Mouse (Mus musculus): ENCODE data around the gene Ssxb1. TPM values are rescaled to one million over a fixed set of nuclear protein-coding genes. Genes with fewer than 3 reads are reported as not detected.

Ssxb1 gene
- polyA plus RNA-seq (2012; rRNA removed): not detected in 2 replicates

DNA sequence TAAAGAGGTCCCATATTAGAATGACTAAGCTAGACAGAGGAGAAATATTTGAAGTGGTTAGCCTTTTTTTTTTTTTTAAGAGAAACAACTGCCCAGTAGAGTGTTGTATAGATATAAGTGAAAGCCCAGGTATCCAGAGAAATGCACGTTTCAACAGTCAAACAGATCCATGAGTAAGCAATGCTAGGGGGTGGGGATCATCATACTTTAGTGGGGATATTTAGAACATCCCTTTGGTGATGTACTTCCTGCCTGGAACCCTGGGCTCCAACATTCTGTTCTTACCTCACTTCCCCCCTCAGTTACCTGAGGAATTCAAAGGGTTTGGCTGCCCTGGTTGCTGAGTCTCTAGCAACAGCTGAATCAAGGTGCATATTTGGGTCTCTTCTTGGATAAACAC, at the start of gene Ssxb1:
TSS of gene Ssxb1 (plus strand) at position 301 of the 400 bp plus-strand sequence.

DNA sequence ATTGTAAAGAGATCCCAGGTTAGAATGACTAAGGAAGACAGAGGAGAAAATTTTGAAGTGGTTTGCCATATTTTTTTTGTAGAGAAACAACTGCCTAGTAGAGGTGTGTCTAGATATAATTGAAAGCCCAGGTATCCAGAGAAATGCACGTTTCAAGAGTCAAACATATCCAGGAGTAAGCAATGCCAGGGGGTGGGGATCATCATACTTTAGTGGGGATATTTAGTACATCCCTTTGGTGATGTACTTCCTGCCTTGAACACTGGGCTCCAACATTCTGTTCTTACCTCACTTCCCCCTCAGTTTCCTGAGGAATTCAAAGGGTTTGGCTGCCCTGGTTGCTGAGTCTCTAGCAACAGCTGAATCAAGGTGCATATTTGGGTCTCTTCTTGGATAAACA, 46.4 kb upstream of the Ssxb1 start, which contains the start of gene Ssxb9:
TSS of gene Ssxb9 (plus strand) at position 301 of the 400 bp plus-strand sequence.

DNA sequence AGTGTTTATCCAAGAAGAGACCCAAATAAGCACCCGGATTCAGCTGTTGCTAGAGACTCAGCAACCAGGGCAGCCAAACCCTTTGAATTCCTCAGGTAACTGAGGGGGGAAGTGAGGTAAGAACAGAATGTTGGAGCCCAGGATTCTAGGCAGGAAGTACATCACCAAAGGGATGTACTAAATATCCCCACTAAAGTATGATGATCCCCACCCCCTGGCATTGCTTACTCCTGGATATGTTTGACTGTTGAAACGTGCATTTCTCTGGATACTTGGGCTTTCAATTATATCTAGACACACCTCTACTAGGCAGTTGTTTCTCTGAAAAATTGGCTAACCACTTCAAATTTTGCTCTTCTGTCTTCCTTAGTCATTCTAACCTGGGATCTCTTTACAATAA, 48.5 kb downstream of the Ssxb1 start, which contains the start of gene Ssxb2:
TSS of gene Ssxb2 (minus strand) at position 101 of the 400 bp plus-strand sequence.

Other genes starting within 250 kb of the Ssxb1 start
- gene Tbc1d25, start 237.1 kb upstream of the Ssxb1 start, polyA plus RNA-seq (2012; rRNA removed): 10.1 and 13.4 TPM in 2 replicates
- 15.4 and 22.9 TPM in 2 replicates for gene Ebp, start 219.8 kb upstream of the Ssxb1 start, polyA plus RNA-seq (2012; rRNA removed)
- 18.3 and 35.3 TPM in 2 replicates for gene Porcn, start 206.8 kb upstream of the Ssxb1 start, polyA plus RNA-seq (2012; rRNA removed)
- gene Ftsj1, start 160.9 kb upstream of the Ssxb1 start, polyA plus RNA-seq (2012; rRNA removed): 33.4 and 40.6 TPM in 2 replicates
- 7.4 and 7.7 TPM in 2 replicates for gene Slc38a5, start 142.2 kb upstream of the Ssxb1 start, polyA plus RNA-seq (2012; rRNA removed)
- not detected in 2 replicates for gene Ssxb10, start 85.9 kb upstream of the Ssxb1 start, polyA plus RNA-seq (2012; rRNA removed)
- gene Ssxb9, start 46.3 kb upstream of the Ssxb1 start, polyA plus RNA-seq (2012; rRNA removed): not detected in 2 replicates
- not detected in 2 replicates for gene Ssxb2, start 48.4 kb downstream of the Ssxb1 start, polyA plus RNA-seq (2012; rRNA removed)
- not detected in 2 replicates for gene Gm14459, start 111.6 kb downstream of the Ssxb1 start, polyA plus RNA-seq (2012; rRNA removed)
- gene Ssxb6, start 134.9 kb downstream of the Ssxb1 start, polyA plus RNA-seq (2012; rRNA removed): not detected in 2 replicates
- gene Ssxb3, start 178.5 kb downstream of the Ssxb1 start, polyA plus RNA-seq (2012; rRNA removed): not detected in 2 replicates